Mouse (Mus musculus) urinary bladder, postnatal 10 days (tissue): ENCODE data around the gene Dbnl.
A peak's percentile ranks its signal among the peaks of the same experiment; 100 is the strongest.

Experiments
- DNase-seq: peaks from one replicate; pipeline ENCODE4 v3.0.0; 2022; ENCODE audit warnings: low spot score

The Dbnl gene

DNA sequence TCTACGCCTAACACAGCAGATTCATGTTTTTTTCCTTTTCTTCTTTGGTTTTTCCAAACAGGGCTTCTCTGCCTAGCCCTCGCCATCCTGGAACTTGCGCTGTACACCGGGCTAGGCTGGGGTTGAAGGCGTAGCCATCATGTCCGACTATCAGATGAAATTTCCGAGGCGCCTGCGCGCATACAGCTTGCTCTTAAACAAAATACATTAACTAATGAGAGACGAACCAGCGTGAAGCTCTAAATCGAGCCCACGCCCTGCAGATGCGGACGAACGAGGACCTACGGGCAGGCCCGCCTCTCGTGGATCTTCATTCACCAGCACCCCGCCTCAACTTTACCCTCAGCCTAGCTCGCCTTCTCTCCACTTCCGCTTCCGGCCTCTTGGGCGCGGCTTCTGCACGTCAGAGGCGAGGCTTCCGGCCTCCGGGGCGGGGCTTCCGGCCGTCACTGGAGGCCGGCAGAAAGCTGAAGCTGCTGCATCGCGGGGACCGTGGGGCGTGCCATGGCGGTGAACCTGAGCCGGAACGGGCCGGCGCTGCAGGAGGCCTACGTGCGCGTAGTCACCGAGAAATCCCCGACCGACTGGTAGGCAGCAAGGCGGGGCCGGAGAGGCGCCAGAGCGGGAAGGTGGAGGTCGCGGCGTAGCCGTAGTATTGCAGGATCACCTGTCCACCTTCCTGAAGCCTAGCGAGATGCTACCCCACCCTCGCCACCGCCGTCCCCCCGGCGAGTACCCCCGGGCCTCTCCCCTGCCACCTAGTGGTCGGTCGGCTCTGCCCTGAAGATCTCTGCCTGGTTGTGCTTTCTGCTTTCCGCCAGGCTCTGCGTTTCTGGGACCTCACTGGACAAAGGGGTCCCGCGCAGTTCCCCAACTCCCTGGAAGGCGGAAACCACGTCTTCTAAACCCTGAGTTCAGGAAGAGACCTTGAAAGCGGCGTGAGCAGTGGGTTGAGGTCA is at the start of gene Dbnl:
Dbnl (plus strand) TSS at position 433 of the 959 bp plus-strand sequence.
- DNase-seq = peak; percentile 74

DNA sequence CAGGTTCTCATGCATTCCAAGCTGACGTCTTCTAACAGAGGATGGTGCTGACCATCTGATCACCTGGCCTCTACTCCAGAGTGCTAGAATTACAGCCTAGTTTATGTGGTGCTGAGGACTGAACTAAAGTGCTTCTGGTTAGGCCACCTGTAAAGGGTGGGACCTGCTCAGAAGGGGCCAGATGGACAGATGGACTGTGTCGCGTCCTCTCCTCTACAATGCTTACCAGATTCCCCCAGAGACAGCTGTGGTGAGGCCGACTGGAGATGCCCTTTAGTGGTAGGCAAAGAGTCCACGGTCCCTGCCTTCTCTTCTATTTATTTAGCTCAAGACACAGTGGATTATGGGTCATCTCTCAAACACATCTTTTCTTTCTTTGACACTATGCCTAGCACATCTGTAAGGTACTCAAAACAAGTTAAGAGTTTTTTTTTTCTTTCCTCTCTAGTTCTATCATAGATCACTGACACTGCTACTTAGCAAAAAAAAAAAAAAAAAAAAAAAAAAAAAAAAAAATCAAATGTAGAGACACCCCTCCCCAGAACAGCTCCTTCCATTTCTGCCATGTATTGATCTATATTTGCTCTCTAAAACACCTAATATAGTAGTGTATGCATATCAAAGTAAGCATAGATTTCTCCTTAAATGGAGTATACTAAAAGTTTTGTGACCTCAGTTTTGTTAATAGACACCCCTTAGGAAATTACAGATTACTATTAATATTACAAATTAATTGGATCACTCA is 49.2 kb upstream of the Dbnl start:
- no peak for DNase-seq

DNA sequence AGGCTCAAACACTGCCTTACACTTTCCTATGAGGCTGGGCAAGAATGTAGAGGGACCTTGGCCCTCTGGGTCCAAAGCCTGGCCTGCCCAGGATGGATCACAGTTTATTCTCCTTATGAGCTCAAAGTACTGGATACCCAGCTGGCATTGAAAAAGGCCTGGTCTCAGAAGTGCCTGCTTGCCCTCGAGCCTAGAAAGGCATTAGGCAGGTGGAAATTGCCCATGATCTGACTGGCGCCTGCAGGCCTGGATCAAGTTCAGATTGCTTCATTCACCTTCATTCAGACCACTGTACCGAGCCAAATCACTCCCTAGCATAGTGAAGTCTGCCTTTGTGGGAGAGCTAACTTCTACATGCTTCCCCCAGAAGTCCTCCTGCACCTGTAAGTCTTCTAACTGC is 48.4 kb upstream of the Dbnl start:
- DNase-seq = no peak

DNA sequence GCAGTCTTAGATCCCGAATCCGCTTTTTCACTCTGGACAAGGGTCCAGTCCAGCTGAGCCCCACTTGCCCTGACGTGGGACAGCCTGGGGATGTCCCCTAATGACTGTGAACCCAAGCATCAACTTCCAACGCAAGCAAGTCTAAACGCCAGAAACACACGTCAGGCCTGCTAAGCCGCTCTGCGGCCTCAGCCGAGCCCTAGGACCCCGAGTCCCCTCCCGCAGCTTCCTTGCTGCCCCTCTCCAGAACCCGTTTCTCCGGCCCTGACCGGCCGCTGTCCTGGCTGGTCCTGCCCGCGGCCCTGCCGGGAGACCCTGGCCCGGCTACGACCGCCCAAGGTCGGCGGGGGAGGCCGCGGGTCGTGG is 47.7 kb upstream of the Dbnl start:
- no peak for DNase-seq

DNA sequence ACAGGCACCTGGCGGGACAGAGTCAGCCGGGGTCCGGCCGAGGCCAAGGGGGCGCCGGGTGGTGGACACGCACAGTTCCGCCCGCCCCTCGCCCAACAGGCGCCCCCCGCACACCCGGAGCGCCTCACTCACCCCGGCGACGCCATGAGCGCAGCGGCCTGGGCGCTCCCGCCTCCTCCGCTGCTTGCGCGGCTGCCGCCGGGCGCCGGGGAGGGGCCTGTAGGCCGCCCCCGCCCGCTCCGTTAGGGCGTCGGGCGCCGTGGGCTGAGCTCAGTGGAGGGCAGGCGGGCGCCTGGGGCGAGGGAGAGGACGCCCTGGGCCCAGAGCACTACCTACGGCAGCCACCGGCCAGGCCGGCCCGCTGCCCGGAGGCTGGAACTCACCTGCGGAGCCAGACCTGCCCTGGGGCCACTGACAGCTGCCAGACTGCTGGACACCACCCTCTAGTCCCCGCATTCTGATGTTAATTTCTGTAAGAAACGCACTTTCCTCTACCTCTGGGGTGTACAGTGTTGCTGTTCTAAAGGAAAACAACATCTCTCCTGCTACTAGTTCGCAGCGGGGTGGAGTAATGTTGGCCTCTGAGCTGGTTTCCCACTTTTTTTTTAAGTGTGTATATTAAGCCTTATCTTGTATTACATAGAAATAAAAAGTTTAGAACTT is 47.2 kb upstream of the Dbnl start:
- no peak for DNase-seq

DNA sequence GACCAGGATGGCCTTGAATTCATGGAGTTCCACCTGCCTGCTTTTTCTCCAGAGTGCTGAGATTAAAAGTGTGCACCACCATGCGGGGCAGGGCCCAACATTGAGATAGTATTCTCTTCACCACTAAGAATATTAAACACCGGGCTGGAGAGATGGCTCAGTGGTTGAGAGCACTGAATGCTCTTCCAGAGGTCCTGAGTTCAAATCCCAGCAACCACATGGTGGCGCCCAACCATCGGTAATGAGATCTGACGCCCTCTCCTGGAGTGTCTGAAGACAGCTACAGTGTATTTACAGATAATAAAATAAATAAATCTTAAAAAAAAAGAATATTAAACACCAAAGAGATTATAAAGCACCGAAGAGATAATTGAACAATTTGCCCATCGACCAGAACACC is 46.2 kb upstream of the Dbnl start:
- no peak for DNase-seq

DNA sequence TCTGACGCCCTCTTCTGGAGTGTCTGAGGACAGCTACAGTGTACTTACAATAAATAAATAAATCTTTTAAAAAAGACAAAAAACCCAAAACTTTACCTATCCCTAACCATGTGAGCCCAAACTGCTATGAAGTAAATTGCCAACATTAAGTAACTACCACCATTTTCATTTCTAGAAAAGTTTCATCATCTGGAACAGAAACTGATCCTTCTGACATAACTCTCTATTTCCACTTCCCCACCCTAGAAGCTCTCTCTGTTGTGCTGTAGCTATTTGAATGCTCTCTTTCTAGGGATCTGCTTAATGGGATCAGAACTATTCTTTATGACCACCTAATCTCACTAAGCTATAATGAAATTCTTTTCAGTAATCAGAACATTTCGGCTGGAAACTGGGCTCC is 43.3 kb upstream of the Dbnl start:
- no peak for DNase-seq

DNA sequence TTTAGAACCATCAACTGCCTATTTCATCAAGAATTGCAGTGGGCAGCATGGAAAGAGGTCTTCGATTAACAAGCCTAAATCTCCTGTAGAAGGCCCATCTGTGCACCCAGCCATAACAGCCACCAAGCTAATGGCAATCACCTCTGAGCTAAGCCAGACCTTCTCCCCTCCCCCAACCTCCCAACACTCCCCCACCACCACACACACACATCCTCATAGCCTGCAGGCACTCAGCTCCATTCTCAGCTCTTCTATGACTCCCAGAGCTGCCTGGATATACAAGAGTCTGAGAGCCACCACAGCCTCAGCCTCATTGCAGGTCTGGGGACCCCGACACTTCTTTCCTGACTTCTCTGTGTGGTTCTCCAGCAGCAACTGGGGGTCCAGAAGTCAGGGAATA is 34.5 kb upstream of the Dbnl start:
- no peak for DNase-seq

DNA sequence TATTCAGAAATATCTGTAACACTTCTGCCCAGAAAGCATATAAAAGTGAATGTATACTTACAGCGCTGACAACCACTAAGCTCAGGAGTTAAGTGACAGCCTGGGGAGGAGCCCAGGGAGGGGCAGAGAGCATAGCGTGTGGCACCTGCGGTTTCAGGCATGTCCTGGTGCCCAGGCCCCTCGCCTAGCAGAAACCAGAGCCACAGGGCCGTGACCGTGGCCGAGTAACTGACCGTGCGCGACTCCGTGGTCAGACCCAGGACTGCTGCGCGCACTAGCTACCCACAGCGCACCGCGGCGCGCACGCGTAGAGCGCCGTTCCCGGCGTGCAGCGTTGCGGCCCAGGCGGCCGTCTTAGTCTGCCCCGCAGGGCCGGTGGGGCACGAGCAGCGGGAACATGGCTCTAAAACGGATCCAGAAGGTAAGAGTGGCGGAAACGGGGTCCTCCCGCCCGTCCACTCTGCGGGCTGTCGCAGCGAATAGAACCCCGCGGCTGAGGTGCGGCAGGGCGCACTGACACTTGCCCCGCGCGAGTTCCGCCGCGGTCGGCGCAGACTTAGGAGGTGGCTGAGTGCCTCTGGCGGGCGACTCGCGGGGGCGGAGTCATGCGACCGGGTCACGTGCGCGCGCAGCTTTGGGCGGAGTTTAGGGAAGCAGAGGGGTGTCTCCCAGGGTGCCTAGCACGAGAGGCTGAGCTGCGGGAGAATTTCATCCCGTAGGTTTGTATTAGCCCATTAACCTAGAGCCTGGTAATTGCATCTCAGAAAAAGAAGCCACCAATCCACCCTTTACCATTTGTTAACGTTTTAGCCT is 26.3 kb upstream of the Dbnl start, which contains the start of gene Urgcp:
Urgcp (minus strand) TSS at position 557 of the 813 bp plus-strand sequence.
- DNase-seq = peak; percentile 72

DNA sequence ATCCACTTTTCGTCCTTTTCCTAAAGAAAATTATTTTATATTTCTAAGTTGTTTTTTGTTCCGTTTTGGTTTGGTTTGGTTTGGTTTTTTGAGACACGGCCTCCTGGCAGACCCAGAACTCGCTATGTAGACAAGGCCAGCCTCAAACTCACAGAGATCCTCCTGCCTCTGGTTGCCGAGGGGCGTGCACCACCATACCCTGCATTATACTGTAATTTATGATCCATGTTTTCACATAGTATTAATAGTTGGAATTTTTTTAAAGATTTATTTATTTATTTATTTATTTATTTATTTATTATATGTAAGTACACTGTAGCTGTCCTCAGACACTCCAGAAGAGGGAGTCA is 25.7 kb upstream of the Dbnl start:
- no peak for DNase-seq

DNA sequence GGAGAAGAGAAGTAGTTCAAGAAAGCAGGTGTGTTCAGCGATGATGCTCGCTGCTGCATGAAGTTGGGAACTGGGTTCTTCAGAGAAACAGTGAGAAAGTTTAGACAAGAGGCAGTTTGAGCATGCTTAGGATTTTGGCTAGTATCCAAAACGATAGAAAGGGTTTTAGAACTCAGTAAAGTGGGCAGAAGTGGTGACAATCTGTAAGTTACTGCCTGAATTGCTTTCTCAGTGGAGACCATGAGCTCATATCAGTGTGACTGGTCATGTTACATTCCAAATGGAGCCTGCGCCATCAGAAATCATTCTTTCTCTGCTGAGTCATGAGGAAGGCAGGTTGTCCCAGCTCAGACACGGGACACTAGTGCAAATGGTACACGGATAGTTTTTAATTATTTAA is 22.3 kb upstream of the Dbnl start:
- DNase-seq = no peak

DNA sequence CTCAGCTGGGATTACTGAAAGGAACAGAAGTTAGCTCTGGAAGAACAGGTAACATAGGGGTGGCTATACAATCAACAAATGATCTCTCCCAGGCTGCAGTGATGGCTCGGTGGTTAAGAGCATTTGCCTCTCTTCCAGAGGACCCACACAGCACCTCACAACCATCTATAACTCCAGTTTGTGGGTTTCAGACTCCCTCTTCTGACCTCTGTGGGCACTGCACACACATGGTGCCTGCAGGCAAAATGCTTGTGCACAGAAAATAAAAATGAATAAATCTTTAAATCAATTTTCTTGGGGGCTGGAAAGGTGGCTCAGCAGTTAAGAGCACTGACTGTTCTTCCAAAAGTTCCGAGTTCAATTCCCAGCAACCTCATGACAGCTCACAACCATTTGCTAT is 9.8 kb upstream of the Dbnl start:
- DNase-seq = no peak

DNA sequence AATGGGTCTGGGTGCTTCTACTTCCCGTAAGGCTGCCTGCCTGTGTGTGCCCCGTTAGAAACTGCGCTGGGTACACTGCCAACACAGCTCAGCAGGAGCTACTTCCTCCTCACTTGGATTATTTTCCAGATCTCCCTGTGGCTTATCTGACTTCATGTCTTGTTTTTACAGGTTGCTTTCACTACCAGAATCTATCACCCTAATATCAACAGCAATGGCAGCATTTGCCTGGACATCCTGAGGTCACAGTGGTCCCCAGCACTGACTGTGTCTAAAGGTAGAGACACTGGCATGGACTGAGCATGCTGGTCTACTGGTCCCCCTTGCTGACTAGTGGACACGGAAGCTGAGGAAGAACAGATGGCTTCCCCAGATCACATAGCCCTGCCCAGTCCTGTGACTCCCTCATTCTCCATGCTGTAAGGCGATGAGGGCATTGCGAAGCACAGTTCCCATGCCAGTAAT is 8.2 kb upstream of the Dbnl start:
- no peak for DNase-seq

DNA sequence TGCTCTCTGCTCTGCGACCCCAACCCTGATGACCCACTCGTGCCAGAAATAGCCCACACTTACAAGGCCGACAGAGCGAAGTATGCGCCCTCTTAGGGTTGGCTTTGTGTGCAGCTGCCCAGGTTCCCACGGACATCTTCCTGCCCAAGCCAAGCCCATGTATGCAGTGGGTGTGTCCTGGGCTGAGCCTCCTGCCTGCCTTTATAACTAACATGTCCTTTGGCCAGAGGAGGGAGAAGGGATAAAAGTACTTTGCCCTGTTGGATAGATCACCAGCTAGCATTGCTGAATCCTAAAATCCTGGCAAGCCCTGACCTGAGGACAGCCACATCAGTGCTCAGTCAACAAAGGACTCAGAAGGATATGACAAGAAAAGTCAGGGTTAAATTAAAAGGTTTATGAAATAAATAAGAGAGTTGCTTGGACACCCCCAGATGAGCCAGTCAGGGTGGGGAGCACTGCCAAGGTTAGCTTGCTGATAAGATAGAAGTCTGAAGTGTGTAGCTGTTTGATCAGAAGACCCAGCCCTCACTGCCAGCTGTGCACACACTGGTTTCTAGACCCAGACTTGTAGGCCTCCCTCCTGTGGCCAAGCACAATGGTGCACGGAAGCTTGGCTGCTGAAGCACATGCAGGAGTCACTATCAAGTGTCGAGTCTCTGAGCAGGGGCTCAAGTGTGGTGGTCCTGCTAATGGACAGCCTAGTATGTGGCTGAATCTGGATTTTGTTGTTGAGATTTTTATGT is 5.9 kb upstream of the Dbnl start:
- DNase-seq = no peak

DNA sequence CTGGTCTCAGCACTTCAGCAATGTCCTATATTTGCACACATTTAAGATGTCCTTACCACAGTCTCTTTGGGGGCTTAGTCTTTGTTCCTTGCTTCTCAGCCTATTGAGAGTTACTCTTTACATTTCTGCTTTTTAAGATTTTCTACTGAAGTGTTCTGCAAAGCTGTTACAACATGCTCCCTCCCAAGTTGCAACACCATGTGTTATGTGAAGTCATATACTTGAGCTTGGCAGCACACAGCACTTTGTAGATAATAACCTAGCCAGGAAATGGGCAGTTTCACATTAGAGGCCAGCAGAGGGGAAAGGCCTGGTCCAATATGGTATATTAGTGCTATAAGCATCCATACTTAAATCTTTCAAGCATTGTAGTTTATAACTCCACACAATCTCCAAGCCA is 2.6 kb upstream of the Dbnl start:
- DNase-seq = no peak

DNA sequence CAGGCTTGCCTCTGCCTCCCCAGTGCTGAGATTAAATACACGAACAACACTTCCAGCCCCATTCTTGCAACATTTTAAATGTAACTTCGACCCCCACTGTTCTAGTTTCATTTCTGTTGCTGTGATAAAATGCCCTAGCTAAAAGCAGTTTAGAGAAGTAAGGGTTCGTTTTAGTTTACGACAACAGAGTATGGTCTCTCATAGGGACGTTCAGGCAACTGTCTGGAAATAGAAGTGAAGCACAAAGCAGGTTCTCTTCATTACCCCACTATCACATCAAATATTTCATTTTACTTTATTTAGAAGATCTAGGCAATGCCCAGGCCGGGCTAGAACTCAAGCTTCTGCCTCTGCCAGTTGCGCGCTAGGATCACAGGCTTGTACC is 625 bp upstream of the Dbnl start:
- no peak for DNase-seq

DNA sequence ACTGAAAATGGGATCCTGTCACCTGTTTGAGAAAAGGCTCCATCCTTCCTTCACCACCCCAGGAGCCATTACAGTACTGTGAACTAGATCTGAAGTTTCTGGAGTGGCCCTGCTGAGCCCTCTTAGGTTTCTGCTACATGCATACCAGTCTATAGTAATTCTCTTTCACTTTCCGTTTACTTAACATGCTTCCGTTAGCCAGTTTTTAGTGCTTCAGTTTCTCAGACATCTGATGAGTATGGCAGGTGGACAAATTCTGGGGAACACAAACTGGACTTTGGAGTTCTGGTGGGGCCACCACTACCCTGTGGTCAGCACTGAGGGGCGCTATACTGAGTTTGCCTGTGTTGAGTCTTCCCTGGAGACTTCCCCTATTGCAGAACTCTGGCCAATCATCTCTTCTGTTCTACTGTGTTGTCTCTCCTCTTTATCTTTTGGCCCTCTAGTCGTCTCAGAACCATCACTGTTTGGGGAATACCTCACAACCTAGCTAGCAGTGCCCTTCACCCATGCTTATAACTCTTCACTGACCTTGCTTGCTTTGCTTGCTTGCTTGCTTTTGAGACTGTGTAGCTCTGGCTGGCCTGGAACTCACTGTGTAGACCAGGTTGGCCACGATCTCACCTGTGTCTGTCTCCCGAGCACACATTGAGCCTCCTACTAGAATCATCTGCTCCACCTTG is 924 bp downstream of the Dbnl start:
- no peak for DNase-seq

DNA sequence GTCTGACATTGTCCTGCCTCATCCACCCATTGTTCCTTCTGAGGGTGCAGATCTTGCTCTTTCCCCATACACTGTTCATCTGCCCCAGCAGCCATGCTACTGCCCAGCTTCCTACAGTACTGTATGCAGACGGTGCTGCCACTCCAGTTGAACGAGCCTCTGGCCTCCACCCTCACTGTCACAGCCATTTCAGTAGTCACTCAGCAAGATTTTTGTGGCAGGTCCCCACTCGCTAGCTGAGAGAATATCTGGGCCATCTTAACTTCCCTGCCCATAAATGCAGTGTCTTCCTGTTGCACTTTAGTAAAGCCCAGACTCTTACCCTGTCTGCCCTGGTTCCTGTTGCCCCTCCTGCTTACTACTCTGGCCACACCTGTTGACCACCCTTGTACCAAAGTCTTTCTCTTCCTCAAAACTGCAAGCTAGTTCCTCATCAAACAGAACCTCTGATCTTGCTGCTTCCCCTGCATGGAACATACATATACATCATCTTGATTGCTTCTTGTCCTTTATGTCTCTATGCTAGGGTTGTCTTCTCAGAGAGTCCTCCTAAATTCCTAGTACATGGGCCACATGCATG is 1.6 kb downstream of the Dbnl start:
- DNase-seq = no peak

DNA sequence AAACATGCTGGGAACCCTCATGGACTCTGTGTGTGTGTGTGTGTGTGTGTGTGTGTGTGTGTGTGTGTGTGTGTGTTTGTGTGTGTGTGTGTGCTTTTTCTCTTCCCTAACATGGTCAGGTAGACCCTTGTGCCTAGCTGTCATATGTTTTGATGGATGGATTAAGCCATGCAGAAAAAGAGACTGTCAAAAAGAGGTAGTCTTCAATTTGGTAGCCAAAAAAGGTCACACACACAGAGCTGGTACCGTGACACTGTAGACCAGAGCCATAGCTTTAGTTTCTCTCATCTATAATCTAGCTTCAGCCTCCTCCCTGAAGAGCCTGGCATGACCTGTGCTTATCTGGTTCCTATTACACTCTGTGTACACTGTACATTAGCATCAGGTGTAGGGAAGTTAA is 2.1 kb downstream of the Dbnl start:
- DNase-seq = no peak

DNA sequence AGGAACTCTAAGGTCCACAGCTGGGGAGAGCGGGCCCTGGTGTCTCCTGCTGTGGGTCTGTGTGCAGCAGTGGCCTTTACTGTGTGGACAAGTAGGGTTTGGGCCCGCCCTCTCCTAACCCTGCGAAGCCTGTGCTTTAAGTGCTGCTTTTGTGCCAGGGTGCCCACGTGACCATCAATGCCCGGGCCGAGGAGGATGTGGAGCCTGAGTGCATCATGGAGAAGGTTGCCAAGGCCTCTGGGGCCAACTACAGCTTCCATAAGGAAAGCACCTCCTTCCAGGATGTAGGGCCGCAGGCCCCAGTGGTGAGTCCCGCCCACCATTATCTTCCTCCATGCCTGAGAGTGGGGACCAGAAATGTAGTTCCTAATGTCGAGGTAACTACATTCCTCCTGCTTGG is 7.0 kb downstream of the Dbnl start:
- DNase-seq = no peak
